Mouse (Mus musculus) CH12.LX (cell line): ENCODE results near the gene Ppil6. TPM values are rescaled to one million over a fixed set of nuclear protein-coding genes. Genes with fewer than 3 reads are reported as not detected.

Experiments used
- DNase-seq: peaks from one replicate; pipeline ENCODE4 v3.0.0-alpha.2; 2013; ENCODE audit errors: extremely low read depth
- H3K27ac ChIP-seq: 2 replicates; pipeline ENCODE4 v1.5.1; 2012; ENCODE audit warnings: low read depth, mild to moderate bottlenecking, control low read depth, moderate library complexity; ENCODE audit not compliant: insufficient read depth
- H3K27me3 ChIP-seq: replicated peaks from 2 replicates; pipeline ENCODE3; 2012; ENCODE audit warnings: inconsistent platforms
- H3K36me3 ChIP-seq, 2 experiments: replicated peaks in 1 of 2; 2 replicates each; pipeline versions ENCODE3 to v1.6.1; 2012; ENCODE audit warnings: inconsistent platforms in 1 of 2, low read length in 1 of 2, mild to moderate bottlenecking in 1 of 2, mixed read lengths in 1 of 2, moderate library complexity in 1 of 2; ENCODE audit not compliant: control insufficient read depth in 1 of 2, insufficient read depth in 1 of 2
- H3K4me1 ChIP-seq, 2 experiments: 2 replicates each; pipeline ENCODE4 v1.6.1; 2012; ENCODE audit warnings: inconsistent platforms in 1 of 2, moderate library complexity in 1 of 2; ENCODE audit not compliant: insufficient read depth in 2 of 2, control insufficient read depth in 1 of 2
- H3K4me2 ChIP-seq: 2 replicates; pipeline ENCODE4 v1.6.1; 2012; ENCODE audit warnings: low read depth, mild to moderate bottlenecking, control low read depth; ENCODE audit not compliant: poor library complexity, insufficient read depth, severe bottlenecking
- H3K4me3 ChIP-seq, 3 experiments: fragments of 150-350 bp in 1 of 3; sonication (generic) in 1 of 3; replicated peaks in 1 of 3; 2 replicates each; pipeline versions ENCODE3 to v1.5.1; 2011 to 2012; ENCODE audit warnings: low read depth in 2 of 3, low read length in 2 of 3, mild to moderate bottlenecking in 2 of 3, moderate library complexity in 2 of 3, control low read depth in 1 of 3, improper control_type of control experiment in 1 of 3, inconsistent platforms in 1 of 3, mixed read lengths in 1 of 3; ENCODE audit not compliant: poor library complexity in 1 of 3
- H3K79me2 ChIP-seq: replicated peaks from 2 replicates; pipeline ENCODE4 v1.6.1; 2012; ENCODE audit warnings: mild to moderate bottlenecking, moderate library complexity; ENCODE audit not compliant: control insufficient read depth, poor library complexity, insufficient read depth, severe bottlenecking; ENCODE audit errors: extremely low read depth
- H3K9ac ChIP-seq: 2 replicates; pipeline ENCODE4 v1.6.1; 2012; ENCODE audit warnings: low read depth, mild to moderate bottlenecking, control low read depth, moderate library complexity; ENCODE audit not compliant: insufficient read depth
- H3K9me3 ChIP-seq: replicated peaks from 2 replicates; pipeline ENCODE3; 2012; ENCODE audit warnings: low read length, inconsistent platforms, mixed read lengths
- BHLHE40 ChIP-seq: IDR thresholded peaks from 2 replicates; pipeline ENCODE4 v1.6.1; 2011; ENCODE audit warnings: mild to moderate bottlenecking, low read depth, low read length, improper control_type of control experiment
- CHD1 ChIP-seq: IDR thresholded peaks from 2 replicates; pipeline ENCODE4 v1.6.1; 2012; ENCODE audit warnings: low read depth, low read length, improper control_type of control experiment, inconsistent platforms
- CTCF ChIP-seq, 2 experiments: IDR thresholded peaks in 1 of 2; conservative IDR thresholded peaks in 1 of 2; 2 replicates each; pipeline ENCODE4 v1.5.1; 2011 to 2012; ENCODE audit warnings: low read depth in 2 of 2, low read length in 2 of 2, improper control_type of control experiment in 1 of 2, inconsistent platforms in 1 of 2, mild to moderate bottlenecking in 1 of 2, moderate library complexity in 1 of 2
- EP300 ChIP-seq: IDR thresholded peaks from 2 replicates; pipeline ENCODE4 v1.6.1; 2011; ENCODE audit warnings: low read length, improper control_type of control experiment
- GABPA ChIP-seq: IDR thresholded peaks from 2 replicates; pipeline ENCODE4 v1.6.1; 2012; ENCODE audit warnings: low read depth, low read length, improper control_type of control experiment, inconsistent platforms; ENCODE audit not compliant: insufficient replicate concordance
- IRF4 ChIP-seq: IDR thresholded peaks from 2 replicates; pipeline ENCODE4 v1.6.1; 2014; ENCODE audit warnings: low read depth, mild to moderate bottlenecking, inconsistent platforms, low read length, improper control_type of control experiment
- KAT2A ChIP-seq: IDR thresholded peaks from 2 replicates; pipeline ENCODE4 v1.6.1; 2012; ENCODE audit warnings: low read length, improper control_type of control experiment, inconsistent platforms; ENCODE audit not compliant: insufficient replicate concordance
- MAFK ChIP-seq: IDR thresholded peaks from 2 replicates; pipeline ENCODE4 v1.6.1; 2011; ENCODE audit warnings: low read length, improper control_type of control experiment; ENCODE audit not compliant: insufficient replicate concordance
- MXI1 ChIP-seq: IDR thresholded peaks from 2 replicates; pipeline ENCODE4 v1.6.1; 2011; ENCODE audit warnings: mild to moderate bottlenecking, low read depth, low read length, improper control_type of control experiment
- NELFE ChIP-seq: IDR thresholded peaks from 2 replicates; pipeline ENCODE4 v1.6.1; 2011; ENCODE audit warnings: low read depth, low read length, improper control_type of control experiment
- PAX5 ChIP-seq: IDR thresholded peaks from 2 replicates; pipeline ENCODE4 v1.6.1; 2012; ENCODE audit warnings: low read length, inconsistent platforms, mixed read lengths
- POLR2A ChIP-seq: IDR thresholded peaks from 2 replicates; pipeline ENCODE4 v1.6.1; 2011; ENCODE audit warnings: low read depth, mild to moderate bottlenecking, improper control_type of control experiment, low read length
- POLR2AphosphoS2 ChIP-seq: IDR thresholded peaks from 2 replicates; pipeline ENCODE4 v1.6.1; 2011; ENCODE audit warnings: low read depth, low read length, improper control_type of control experiment
- RCOR1 ChIP-seq: conservative IDR thresholded peaks from 2 replicates; pipeline ENCODE4 v1.6.1; 2012; ENCODE audit warnings: low read depth, mild to moderate bottlenecking, inconsistent platforms, low read length, improper control_type of control experiment
- SIN3A ChIP-seq: IDR thresholded peaks from 2 replicates; pipeline ENCODE4 v1.6.1; 2012; ENCODE audit warnings: low read length, improper control_type of control experiment, inconsistent platforms
- SMC3 ChIP-seq: IDR thresholded peaks from 2 replicates; pipeline ENCODE4 v1.6.1; 2011; ENCODE audit warnings: low read depth, low read length, improper control_type of control experiment
- UBTF ChIP-seq: IDR thresholded peaks from 2 replicates; pipeline ENCODE4 v1.6.1; 2012; ENCODE audit warnings: low read depth, mild to moderate bottlenecking, inconsistent platforms, low read length, improper control_type of control experiment, moderate library complexity
- USF2 ChIP-seq: conservative IDR thresholded peaks from 2 replicates; pipeline ENCODE4 v1.6.1; 2011; ENCODE audit warnings: low read depth, low read length, improper control_type of control experiment
- ZMIZ1 ChIP-seq: IDR thresholded peaks from 2 replicates; pipeline ENCODE4 v1.6.1; 2012; ENCODE audit warnings: low read depth, mild to moderate bottlenecking, inconsistent platforms, low read length, improper control_type of control experiment
- dilution Hi-C: fragments of 300-500 bp; cut with MboI; formaldehyde crosslinking; loops from 2 replicates; pipeline ENCODE4 v1.14.3; 2020; ENCODE audit warnings: low sequenced_read_pairs; ENCODE audit not compliant: extremely low pct_unique_long_range_greater_than_20kb, extremely low pct_ligation_motif_present
- in situ Hi-C: fragments of 300-500 bp; cut with MboI; formaldehyde crosslinking; loops from 3 replicates; pipeline ENCODE4 v1.14.3; 2019; ENCODE audit warnings: low sequenced_read_pairs, low pct_ligation_motif_present, low pct_unique_long_range_greater_than_20kb, mixed read lengths
- polyA plus RNA-seq: library from polyadenylated mRNA; unstranded; fragments of >175 nt; gene quantifications from 2 replicates; pipeline ENCODE4 v1.2.1, GENCODE M21; 2012; ENCODE audit warnings: low read depth; ENCODE audit not compliant: insufficient read length
- total RNA-seq, 2 experiments: library from RNA; depleted of rRNA; stranded (reverse); fragments of 300-350 nt in 1 of 2; fragments of >200 nt in 1 of 2; gene quantifications; 2 replicates each; pipeline ENCODE4 v1.2.3; 2012 to 2014

Ppil6 gene
- total and polyA plus RNA-seq, 3 experiments: not detected

GRCm38 (mm10) chr10:41489294-41489693, 945 bp upstream of the Ppil6 start:
- peak overlapping the region in 2 of 3 experiments; percentile 69 to 79 for H3K4me3 ChIP-seq
- TF ChIP-seq POLR2AphosphoS2 (no peak), SMC3 (no peak), GABPA (no peak), MAFK (no peak), POLR2A (no peak), KAT2A (no peak), NELFE (no peak), CTCF (conservative IDR thresholded peaks at IDR 0.05 in 1 of 2, IDR thresholded peaks at IDR 0.05 in 1 of 2; ENCODE audit: low read depth in 2 of 2, low read length in 2 of 2) (no peak), UBTF (no peak)
- no peaks in the 10 kb centered on the region for H3K27me3 ChIP-seq
- no peaks in the 10 kb centered on the region for H3K79me2 ChIP-seq
- peak overlapping the region; percentile 60 for H3K4me2 ChIP-seq
- no peak for DNase-seq
- H3K9ac ChIP-seq: peak overlapping the region; percentile 63; the same call in 1 of the 2 replicates
- in situ Hi-C loops: no loop called here
- dilution Hi-C loops: no loop called here
- H3K4me1 ChIP-seq: peaks cover 4 to 17% of the 10 kb centered on the region in 2 experiments; a peak in 3 of 4 replicates
- H3K27ac ChIP-seq: no peak overlapping the region
- no peaks in the 10 kb centered on the region for H3K9me3 ChIP-seq
- H3K36me3 ChIP-seq: peaks cover 37 to 50% of the 10 kb centered on the region in 2 experiments

- no peaks in the 10 kb centered on the region for H3K79me2 ChIP-seq
- H3K9me3 ChIP-seq: no peaks in the 10 kb centered on the region
- TF ChIP-seq UBTF (no peak), BHLHE40 (peak; percentile 84)
- peak overlapping the region; percentile 69 to 79 (median 69) for H3K4me3 ChIP-seq
- no peaks in the 10 kb centered on the region for H3K27me3 ChIP-seq
- peak overlapping the region; percentile 31 for H3K9ac ChIP-seq
- H3K36me3 ChIP-seq: peaks cover 25 to 38% of the 10 kb centered on the region in 2 experiments
- peaks cover 4 to 17% of the 10 kb centered on the region in 2 experiments; a peak in 3 of 4 replicates for H3K4me1 ChIP-seq
- DNase-seq: no peak
- dilution Hi-C loops: no loop called here
- H3K4me2 ChIP-seq: peak overlapping the region; percentile 92
- no peak overlapping the region for H3K27ac ChIP-seq
- in situ Hi-C loops: no loop called here
Measured at GRCm38 (mm10) chr10:41490518-41490873, 257 bp downstream of the Ppil6 start.

GRCm38 (mm10) chr10:41491111-41491510, 872 bp downstream of the Ppil6 start:
- no peak overlapping the region for H3K9ac ChIP-seq
- TF ChIP-seq GABPA (no peak), CHD1 (no peak), USF2 (no peak), MXI1 (no peak), EP300 (no peak), ZMIZ1 (no peak), PAX5 (no peak), RCOR1 (no peak), IRF4 (no peak), POLR2A (no peak), SIN3A (no peak)
- H3K27ac ChIP-seq: no peak overlapping the region
- no peak for DNase-seq
- H3K4me1 ChIP-seq: peaks cover 4 to 17% of the 10 kb centered on the region in 2 experiments; a peak in 3 of 4 replicates
- H3K27me3 ChIP-seq: no peaks in the 10 kb centered on the region
- H3K36me3 ChIP-seq: peaks cover 19 to 32% of the 10 kb centered on the region in 2 experiments
- H3K9me3 ChIP-seq: no peaks in the 10 kb centered on the region
- no peak overlapping the region; the same call in 1 of the 2 replicates for H3K4me2 ChIP-seq
- dilution Hi-C loops (no loop called here), in situ Hi-C loops (no loop called here)
- H3K4me3 ChIP-seq: no peak overlapping the region
- H3K79me2 ChIP-seq: no peaks in the 10 kb centered on the region
